Mouse (Mus musculus) cerebellum, adult 18-20 months (tissue): Measurements from ENCODE around the gene Ajm1.
A peak's percentile ranks its signal among the peaks of the same experiment; 100 is the strongest.
"Not testable (repeated sequence)": the region's sequence is repeated elsewhere in the genome, so short reads cannot be mapped to it uniquely, and the experiment has no call there.

Experiments used
- DNase-seq, 2 experiments: peaks; one replicate each; pipeline ENCODE4 v3.0.0; 2021

Gene Ajm1

DNA sequence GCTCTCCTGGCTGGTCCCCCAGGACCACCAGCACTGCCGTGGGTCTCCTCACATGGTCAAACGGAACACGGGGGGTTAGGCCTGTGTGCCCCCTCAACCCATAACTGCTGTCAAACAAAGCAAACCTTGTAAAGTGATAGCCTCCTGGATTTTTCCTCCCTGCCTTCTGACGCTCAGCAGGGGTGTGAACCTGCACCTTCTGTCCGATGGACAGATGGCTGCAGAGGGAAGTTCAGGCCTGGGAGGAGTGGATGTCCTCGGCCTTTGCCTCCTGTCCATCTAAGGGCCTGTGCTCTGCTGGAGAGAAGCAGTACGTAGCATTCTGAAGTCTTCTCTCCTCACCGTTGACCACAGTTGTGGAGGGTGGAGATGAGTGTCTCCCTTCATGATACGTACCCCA lies 19.6 kb downstream of the Ajm1 start:
- peak; percentile 82 to 84 for DNase-seq

DNA sequence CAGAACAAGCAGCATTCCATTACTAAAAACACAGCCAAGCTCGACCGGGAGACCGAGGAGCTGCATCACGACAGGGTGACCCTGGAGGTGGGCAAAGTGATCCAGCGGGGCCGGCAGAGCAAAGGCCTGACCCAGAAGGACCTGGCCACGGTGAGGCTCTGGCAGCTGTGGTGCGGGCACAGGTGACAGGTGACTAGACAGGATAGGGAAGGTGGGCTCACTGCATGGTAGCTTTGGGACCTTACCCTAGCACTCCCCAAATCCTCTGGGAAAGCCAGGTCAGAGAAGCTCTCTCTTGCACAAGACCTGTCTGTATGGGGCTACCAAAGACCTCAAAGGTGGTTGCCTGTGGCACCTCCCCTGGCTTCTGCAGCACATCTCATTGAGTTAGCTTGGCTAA lies 21.0 kb downstream of the Ajm1 start:
- peak in 1 of 2 experiments; percentile 28 for DNase-seq

DNA sequence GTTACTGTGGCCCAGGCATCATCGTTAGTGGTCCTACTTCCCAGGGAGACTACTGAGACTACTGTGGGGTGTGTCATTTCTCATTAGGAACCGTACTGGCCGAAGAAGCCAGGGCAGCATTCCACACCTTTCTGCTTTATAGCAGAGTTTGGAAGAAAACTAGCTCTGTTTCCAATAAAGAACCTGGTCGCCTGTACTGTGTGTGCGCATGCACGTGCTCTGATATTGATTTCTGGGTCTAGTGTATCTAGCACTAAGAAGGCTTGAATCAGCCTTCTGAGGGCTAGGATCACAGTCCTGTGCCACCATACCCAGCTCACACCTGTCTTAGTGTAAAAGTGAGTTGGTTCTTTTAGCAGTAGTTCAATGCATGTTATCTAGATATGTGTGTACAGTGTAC lies 22.8 kb downstream of the Ajm1 start:
- no peak for DNase-seq

DNA sequence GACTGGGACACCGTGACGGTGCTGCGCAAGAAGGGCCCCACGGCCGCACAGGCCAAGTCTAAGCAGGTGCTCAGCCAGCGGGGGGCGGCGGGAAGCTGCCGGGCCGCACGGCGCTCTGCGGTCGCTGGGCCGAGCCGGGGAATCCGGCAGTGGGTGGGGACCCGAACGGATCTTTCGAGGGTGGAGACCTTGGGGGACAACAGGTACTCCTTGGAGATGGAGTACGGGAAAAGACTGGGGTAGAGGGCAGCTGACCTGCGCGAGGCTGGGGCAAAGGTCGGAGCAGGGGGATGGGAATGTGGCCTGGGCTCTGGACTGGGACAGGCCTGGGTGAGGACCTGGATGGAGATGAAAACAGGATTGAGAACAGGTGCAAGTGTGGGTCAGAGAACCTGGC lies 23.6 kb downstream of the Ajm1 start:
- no peak for DNase-seq

DNA sequence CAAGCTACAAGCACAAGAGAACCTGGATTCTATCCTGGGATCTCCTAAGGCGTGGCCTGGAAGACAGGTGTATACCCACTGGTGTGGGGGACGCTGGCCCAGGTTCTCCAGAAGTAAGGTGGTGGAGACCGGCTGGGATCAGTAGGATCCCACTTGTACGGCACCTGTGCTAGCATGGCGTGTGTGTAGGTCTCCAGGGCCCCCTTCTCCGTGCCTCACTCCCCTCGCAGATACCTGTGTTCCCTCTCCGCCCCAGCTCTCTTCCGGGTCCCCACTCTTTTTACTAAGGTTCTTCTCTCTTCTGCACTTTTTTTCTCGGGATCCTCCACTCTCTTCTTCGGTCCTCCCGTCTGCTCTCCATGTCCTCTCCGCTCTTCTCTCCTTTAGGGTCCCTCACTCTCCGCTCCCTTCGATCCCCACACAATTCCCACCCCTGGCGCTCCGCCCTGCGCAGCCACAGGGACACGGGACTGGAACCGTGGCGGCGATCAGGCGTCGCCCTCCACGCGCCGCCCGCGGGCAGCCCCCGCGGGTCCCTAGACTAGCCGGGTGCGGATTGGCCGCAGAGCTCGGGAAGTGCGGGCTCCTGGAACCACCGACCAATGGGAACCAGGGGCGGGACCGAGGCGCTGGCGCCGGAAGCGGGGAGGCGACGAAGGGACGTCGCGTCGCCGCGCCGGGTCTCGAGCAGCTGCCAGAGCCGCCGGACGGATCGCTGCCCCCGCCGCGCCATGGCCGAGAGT lies 24.2 kb downstream of the Ajm1 start, which contains the start of gene Edf1:
Gene Edf1 (plus strand): TSS at position 627 of the 743 bp plus-strand sequence.
- DNase-seq: peak; percentile 95 to 96

GRCm38 (mm10) chr2:25556296-25556695 lies 25.3 kb downstream of the Ajm1 start:
- no peak for DNase-seq

DNA sequence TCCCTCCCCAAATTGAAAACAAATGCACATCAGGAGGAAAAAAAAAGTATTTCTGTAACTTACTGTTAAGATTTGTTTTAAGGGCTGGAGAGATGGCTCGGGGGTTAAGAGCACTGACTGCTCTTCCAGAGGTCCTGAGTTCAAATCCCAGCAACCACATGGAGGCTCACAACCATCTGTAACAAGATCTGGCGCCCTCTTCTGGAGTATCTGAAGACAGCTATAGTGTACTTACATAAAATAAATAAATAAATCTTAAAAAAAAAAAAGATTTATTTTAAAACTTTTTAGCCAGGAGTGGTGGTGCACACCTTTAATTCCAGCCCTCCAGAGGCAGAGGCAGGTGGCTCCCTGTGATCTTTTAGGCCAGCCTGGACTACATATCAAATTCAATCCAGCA lies 26.1 kb downstream of the Ajm1 start:
- DNase-seq: not testable (repeated sequence)

GRCm38 (mm10) chr2:25553171-25553786 lies 28.3 kb downstream of the Ajm1 start:
- DNase-seq: not testable (repeated sequence)

GRCm38 (mm10) chr2:25551186-25551585 lies 30.4 kb downstream of the Ajm1 start:
- peak; percentile 68 to 74 for DNase-seq

DNA sequence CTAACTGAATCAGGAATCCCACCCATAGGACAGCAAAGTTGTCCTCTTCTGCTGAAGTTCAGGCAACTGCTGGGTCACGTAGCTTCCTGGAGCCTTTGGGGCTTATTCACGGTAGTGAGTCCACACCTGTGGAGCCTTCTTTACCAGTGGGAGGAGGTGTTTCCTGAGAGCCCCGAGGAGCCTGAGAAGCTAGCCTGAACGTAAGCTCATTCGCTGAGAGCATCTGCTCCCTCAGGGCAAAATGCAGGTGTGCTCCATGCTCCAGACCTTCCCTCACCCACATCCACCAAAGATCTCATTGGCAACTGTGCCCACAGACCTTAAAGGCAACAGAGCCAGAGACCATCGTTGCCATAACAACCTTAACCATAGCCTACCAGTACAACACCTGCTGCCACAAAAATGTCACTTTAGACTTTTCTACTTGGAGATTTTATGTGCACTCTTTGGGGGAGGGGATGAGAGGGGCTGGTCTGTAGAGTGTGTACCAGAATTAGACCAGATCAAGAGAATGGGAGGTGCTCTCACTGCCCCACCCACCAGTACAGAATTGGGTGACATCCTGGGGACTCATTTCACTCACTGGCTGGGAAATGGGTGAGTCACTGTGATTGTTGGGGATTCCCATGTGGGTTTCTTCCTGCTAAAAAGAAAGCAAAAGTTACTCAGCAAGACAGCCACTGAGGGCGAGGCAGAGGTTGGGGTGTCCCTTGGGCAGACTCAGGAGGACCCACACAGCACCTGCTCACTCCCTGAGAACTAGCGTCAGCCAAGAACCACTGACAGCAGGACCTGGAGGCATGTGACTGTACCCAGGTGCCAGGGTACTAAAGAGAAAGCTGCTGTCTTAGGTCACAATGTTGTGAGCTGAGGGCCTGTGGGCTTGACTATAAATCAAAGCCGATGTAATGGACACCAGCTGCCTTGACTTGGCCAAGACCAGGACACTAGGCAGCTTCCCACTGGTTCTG lies 32.3 kb downstream of the Ajm1 start:
- DNase-seq: no peak

GRCm38 (mm10) chr2:25546811-25547491 lies 34.6 kb downstream of the Ajm1 start, which contains the start of gene Traf2:
Gene Traf2 (minus strand): TSS chr2:25546940.
- DNase-seq: peak; percentile 97 to 100

DNA sequence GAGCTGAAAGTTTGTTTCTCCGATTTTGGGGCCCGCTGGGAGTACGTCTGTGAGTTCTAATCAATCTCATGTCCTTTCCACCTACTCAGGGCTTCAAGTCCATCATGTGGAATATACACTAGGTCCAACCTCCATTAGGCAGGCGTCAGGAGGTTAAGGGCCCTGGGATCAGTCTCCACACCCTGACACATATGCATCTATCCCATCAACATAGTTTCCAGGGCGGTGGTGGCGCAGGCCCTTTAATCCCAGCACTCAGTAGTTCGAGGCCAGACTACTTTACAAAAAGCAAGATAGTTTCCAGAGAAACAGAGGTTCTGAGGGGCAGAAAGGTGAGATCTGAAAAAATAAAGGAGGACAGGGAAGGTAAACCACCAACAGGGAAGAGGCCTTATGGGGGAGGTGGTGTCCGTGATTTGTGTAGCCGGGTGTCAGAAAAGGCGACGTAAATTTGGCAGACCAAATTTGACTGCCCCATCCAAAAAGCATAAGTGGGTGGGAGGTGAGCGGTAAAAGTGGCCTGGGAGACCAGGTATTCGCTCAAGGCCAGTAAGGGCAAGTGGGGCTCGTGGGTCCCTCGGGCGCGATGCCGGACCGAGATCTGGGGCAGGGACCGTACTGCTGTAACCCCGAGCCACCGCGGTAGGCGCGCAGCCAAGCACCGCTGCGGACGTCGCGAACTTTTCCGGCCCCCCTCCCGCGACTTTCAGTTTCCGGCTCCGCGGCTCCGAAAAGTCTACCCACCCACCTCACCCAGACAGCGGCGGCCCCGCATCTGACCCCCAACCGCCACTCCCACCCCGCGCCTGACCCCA lies 35.4 kb downstream of the Ajm1 start:
- no peak for DNase-seq

DNA sequence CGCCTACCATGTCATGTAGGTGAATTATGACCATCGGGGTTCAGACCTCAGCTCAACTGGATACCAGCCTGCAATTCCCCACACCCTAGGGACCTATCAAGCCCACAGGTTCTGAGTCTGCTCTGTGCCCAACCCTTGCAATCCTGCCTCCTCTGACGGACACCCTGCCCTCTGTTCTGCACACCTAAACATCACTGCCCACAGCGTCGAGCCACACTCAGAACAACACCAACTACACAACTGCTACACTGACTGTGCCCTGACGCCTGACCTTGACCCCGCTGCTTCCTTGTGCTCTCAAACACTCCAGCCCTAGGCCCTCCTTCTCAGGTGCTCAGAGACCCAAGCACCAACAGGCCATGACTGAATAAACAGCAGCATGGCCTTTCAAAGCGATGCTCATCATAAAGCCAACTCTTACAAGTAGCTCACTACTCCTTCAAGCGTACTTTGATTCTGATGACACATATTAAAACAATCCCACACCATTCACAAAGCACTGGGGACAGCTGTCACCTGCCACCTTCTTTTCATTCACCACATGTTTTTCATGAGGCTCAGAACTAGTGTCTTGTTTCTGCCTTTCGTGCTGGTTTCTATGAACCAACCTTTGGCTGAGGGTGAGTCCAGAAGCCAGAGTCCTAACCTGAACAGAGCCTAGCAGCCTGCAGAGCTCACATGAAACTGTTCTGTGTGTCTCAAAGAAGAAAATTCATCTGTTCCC lies 39.8 kb downstream of the Ajm1 start:
- no peak for DNase-seq

DNA sequence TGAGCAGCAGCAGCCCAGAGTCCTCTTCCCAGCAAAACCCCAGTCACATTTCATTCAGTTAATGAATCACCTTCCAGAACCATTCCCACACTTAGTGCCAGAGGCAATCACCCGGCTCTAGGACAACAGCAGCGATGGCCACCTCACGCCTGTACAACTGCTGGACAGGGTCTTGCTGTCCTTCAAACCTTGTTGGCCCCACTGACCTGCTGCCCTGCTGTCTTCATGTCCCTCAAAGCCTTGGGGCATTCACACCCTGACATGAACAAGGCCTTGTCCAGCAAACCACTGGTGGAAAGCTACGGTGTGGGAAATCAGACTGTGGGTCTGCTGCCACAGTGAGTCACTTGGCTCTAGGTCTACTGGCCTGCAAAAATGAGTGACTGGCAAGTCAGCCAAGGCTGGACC lies 41.0 kb downstream of the Ajm1 start:
- DNase-seq: no peak

DNA sequence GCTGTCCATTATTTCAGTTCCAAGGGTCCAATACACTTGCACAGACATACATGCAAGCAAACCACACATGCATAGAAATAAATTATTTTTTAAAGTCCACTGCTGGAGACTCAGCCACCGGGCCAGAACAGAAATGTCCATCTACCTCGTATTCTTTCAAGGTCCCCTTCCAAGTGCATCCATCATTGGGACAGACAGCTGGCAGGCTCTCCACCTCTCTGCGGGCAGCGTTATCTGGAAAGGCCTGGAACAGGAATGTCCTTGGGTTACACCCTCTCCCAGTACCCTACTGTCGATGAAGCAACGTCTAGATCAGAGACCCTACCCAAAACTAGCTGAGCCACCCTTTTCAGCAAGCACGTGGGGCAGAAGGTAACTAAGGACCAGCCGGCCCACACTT lies 45.0 kb downstream of the Ajm1 start:
- DNase-seq: no peak

DNA sequence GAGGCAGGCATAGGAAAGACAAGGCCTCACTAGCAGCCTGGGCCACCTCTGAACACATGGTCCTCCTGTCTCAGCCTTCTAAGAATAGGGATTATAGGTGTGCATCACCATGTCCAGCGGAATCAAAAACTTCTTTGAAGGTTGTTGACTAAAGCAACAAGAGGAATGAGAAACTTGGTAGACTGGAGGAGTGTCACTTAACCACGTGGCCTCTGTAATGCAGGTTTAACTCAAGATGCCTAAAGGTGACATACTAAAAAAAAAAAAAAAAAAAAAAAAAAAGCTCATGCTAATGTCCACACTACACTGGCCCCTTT lies 46.7 kb downstream of the Ajm1 start:
- no peak for DNase-seq

- peak; percentile 85 to 87 for DNase-seq
Measured at GRCm38 (mm10) chr2:25534178-25534865, 47.2 kb downstream of the Ajm1 start.

GRCm38 (mm10) chr2:25533707-25534106 lies 47.9 kb downstream of the Ajm1 start:
- no peak for DNase-seq

DNA sequence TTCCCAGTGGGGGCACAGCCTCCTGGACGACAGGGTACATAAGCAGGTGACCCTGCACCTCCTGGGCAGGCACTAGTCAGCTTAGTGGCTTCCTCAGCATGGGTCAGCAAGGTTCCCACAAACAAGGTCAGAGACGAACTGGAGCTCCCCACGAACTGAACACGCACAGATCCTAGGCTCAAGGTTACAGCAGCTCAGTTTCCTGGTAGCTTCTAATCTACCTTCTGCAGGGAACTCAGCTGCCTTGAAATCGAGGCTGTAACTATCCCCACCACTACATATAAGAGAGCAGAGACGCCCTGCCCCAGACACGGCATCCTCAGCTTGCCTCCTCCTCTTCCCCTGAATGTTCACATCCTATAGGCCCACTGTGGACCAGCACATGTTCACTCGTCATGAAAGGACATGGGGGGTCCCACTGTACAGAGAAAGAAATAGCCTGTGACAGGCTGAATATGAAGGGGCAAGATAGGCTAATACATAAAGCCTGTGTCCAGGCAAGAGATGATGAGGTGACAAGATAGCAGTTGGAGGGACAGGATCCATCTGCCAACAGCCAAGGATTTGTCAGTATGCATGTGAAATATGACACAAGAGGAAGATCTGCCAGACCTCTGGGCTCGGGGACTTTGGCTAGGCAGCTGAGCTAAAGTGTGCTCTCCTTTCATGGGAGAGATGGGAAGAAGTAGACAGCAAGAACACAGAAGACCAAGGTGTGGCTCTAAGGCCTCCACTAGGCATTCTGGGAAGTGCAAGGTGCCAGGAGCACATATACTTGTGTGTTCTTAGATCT lies 54.9 kb downstream of the Ajm1 start:
- no peak for DNase-seq
